Mouse (Mus musculus) layer of hippocampus, adult 8-10 months (tissue): ENCODE measurements around the gene Aqp1. TPM values are rescaled to one million over a fixed set of nuclear protein-coding genes. Genes with fewer than 3 reads are reported as not detected.

Source experiments
- DNase-seq, 2 experiments: peaks; one replicate each; pipeline ENCODE4 v3.0.0; 2022; ENCODE audit warnings: low spot score in 2 of 2
- total RNA-seq, 4 experiments: library from RNA; stranded (reverse); gene quantifications; 2 replicates each; pipeline ENCODE4 v1.2.4; 2022

Gene Aqp1
- total RNA-seq, 4 experiments from 2014 or later = 0.19 to 1.3 (median 0.85) TPM

DNA sequence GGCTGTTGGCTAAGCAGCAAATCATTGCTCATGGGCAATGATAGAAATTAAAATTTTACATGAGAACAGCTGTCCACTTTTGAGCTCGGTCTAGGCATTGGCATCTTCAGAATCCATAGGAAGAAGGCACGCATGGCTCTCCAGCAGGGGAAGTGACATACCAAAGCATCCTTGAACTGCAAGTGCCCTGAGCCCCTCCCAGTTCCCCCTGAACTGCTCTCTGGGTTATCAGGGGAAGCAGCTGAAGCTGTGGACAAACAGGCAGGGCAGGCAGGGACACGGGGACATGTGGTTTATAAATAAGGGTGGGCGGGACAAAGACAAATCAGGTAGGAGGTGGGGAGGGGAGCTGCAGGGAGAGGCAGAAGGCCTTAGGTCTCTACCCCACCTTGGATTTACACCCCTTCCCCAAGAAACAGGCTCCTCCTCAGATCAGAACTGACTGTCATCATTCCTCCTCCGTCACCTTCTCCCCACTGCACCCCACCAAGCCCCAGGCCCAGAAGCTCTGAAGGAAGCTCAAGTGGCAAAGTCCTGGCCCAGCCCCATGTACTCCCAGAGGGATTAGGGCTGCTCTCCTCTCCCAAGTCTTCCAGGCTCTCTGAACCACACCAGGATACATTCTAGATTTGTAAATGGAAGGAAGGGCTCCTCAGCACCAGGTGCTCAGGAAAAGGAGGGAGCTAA lies 19.9 kb downstream of the Aqp1 start:
- DNase-seq = no peak

DNA sequence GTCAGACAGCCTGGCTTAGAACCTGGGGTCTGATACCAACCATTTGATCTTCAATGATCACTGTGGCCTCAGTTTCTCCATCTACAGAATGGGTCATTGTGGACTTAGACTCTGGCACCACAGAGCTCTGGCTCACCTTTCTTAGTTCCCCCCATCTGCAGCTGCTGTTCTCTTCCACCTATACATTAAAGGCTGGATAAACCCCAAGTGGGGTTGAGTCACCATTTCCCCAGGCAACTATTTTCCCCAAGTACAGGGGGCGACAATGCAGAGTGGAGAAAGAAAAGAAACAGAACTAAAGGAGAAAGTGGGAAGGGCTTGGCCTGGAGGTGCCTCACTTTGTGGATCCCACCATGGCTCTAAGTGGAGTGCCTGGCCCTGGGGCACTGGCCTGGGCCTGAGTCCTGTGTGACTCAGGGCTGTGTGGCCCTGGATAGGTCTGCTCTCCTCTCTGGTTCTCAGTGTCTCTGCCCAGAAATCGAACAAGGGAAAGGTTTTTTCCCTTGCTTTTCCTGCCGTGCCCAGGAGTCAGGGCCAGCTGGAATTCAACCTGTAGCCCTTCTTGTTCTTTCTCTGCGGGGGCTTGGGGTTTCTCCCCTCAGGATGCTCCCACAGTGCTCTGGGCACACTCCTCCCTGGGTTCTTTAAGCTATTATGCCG lies 20.9 kb downstream of the Aqp1 start:
- no peak for DNase-seq

DNA sequence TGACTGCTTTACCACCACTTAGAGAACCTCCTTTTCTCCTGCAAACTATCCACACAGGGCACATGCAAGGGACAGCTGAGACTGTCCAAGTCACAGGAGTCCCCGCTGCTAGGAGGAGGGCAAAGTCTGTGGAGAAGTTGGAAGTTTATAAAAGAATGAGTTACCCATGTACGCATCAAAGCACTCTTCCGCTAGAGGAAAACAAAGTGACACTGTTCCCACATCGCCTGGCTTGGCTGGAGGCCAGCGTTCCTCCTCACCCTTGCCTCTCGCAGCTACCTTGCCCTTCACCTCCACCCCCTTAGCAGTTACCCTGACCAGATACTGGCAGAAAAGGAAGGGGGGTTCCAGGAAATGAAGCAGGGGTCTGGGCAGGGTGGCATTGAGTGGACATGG lies 21.4 kb downstream of the Aqp1 start:
- DNase-seq = no peak

DNA sequence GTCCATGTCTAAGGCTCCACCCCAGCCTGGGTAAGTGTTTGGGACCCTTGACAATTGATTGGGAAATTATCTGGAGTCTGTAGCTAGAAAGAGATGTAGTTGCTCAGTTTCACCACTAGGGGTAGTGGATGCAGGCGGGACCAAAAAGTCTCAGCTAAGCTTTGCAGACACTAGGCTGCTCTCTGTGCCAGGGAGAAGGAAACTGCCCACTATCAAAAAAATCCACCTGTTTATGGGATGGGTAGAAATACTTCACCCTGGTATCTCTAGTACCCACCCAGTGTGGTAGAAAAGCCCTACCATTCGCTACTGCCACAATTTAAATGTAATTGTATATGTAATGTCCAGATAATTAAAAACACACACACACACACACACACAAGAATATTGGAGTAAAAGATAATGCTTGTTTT lies 22.5 kb downstream of the Aqp1 start:
- DNase-seq = no peak

DNA sequence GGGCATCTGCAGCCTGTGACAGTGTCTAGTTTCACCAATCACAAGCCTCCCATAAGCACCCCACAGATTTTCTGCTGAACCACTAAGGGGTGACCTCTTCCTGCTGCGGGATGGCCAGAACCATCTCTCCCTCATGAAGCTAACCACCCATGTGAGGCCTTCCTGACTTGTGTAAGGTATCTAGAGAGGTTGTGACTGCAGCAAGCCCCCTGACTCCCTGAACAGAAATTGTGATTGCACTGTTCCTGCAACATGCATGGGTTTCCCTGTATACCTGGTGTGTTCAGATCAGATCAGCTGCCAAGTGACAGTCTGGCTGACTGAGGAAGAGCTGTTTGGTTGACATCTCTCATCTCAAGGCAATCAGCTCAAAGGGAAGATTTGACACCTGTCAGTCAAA lies 26.4 kb downstream of the Aqp1 start:
- DNase-seq = no peak

DNA sequence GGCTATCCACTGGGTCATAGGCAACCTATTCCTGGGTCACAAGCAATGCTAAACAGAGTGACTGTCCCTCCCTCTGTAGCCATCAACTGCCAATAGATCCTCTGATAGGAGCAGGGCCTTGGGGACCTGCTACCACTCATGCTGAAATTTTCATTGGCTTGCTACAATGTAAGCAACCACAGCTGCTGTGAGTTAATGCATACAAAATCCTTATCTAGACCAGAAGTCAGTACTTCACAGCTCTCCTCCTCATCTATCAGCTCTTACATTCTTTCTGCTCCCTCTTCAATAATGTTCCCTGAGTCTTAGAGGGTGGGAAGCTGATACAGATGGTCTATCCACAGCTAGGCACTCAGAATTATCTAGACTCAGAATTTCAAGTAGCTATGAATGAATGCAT lies 30.9 kb downstream of the Aqp1 start:
- DNase-seq = no peak

DNA sequence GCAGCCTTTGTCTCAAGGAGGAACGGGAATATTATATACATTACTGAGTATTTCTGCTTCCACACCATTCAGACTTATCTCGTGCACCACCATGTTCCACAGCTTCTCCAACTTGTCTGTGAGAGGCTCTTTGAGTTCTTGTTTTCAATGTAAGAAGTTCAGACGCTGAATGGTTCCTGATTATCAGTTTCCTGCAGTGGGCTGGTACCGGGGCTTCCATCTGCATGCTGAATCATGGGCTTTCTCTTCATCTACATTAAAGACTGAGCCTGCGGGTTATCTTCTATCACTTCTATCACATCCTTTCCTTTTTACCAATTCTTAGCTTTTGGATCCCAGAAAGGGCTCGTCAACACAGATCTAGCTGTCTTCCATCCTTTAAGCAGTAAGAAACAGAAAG lies 34.6 kb downstream of the Aqp1 start:
- no peak for DNase-seq

DNA sequence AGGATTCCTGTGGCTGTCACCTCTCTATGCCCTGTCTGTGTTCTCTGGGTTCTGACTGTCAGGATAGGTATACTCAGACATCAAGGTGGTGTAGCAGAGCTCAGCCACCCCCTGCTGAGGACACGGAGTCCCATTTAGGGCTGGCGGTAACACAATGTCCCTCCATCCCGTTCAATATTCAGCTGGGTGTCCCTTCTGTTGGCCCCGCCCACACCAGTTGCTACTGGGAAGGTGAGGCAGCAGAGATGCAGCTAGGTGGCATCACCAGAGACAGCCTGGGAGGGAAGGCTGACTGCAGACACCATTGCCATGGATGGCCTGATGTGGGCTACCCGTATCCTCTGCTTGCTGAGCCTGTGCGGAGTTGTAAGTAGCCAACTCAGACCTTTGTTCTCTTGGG lies 39.8 kb downstream of the Aqp1 start, which contains the start of gene Ghrhr:
Gene Ghrhr, plus strand, starts transcription at position 220 of the 400 bp plus-strand sequence.
- DNase-seq = no peak

DNA sequence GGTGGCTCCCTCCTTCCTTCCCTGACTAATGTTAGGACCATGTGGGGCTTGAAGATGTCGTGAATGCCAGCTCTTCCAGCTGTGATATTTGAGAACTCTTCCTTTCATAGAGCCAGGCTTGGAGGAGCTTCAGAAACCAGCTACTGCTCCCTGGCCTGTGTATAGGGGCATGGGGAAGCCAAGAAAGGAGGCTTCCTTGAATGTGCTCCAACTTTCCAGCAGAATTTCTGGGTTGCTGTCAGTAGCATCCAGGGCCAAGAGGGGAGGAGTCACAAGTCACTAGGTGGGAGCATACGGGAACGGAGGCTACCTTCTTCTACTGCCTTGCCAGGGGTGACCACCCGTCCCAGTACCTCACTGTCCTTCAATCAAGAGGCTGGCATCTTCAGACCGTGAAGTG lies 40.3 kb downstream of the Aqp1 start:
- no peak for DNase-seq

DNA sequence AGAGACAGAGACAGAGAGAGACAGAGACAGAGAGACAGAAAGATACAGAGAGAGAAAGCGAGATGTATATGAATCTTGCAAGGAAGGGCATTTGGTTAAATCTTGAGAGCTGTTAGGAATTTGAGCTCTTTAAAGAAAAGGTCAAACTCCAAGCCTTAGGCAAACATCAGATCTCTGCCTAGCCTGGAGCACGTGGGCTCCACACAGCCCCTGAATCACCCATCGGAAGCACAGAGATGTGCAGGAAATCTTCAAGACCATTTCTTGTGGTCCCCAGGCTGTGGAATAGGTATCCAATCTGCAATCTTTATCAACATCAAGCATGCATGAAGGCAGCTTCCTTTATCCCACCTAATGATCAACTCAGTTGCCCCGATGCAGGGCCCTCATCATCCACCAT lies 41.2 kb downstream of the Aqp1 start:
- no peak for DNase-seq

DNA sequence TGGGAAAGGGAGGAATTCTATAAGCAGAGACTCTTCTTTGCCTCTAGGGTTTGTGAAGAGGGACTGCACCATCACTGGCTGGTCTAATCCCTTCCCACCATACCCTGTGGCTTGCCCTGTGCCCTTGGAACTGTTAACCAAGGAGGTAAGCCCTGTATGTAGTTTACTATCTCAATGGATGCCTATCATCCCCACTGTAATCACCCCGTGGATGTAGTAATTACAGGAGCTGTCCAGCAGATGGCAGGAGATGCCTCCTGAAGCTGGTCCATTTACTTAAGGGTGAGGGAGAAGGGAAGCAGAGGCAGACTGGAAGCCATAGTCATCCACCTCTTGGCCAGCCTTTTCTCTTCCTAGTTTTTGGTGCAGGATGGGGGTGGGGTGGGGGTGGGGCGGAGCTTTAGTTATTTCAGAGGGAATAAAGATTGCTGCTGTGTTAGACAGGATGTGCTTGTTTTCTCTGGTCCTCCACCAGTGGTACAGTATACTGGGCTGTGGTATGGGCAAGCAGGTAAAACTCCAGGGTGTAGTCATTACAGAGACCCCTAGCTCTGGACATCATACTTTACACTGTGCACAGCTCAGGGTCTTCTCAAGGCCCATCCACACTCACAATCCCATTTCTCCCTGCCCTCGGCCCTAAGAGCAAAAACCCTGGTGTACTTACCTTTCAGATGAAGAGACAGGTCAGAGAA lies 43.6 kb downstream of the Aqp1 start:
- DNase-seq = peak; percentile 37 to 51

DNA sequence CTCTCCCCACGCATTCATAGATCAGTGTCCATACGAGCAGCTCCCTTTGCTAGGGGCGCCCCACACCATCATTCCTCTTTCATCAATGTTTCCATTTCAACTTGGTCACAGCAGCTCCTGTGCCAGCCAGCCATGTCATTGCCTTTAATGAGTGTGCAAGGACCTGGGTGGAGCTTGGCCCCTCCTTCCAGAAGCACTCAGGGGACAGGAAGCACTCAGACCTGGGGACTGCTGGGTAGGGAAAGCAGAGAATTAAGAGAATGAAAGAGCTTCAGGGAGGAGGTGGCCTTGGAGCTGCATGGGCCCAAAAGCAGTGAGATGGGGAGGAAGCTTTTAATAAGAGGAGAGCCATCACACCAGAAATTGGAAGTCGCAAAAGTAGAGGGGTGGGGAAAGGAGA lies 45.7 kb downstream of the Aqp1 start:
- DNase-seq = no peak

DNA sequence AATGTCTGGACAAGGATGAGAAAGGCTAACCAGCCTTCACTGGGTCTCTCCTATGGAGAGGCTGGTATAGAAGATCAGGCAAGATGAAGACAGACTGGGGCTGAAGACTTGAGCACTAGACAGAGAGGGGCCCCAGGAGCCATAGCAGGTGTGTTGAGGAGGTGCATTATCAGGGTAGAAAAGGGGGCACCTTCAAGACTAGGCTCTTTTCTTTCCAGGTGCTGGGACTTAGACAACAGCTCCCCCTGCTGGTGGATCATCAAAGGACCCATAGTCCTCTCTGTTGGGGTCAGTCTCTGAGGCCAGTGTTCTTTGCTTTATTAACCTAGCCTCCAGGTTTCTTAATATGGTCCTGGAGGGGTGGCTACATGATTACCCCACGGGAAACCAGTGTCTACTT lies 47.7 kb downstream of the Aqp1 start:
- peak in 1 of 2 experiments; percentile 57 for DNase-seq

DNA sequence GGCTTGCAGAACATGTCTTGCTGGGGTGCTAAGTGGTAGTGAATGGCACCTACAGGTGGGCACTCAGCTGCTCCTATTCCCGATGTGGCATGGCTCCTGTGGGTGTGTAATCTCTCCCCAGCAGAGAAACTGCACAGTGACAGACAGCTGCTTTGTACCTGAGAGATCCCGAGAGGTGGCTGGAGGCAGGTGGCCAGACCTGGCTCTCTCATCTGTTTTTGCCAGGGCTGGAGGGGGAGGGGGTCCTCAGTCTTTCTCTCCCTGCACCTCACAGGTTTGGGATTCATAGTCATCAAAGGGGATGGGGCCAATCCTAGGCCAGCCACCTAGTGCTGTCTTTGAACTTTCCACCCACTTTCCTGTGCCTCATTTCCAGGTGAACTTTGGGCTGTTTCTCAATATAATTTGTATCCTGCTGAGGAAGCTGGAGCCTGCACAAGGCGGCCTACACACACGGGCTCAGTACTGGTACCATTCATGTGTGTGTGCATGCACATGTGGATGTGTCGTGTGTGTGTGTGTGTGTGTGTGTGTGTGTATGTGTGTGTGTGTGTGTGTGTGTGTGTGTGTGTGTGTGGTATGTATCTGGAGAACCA lies 48.2 kb downstream of the Aqp1 start:
- DNase-seq = no peak

DNA sequence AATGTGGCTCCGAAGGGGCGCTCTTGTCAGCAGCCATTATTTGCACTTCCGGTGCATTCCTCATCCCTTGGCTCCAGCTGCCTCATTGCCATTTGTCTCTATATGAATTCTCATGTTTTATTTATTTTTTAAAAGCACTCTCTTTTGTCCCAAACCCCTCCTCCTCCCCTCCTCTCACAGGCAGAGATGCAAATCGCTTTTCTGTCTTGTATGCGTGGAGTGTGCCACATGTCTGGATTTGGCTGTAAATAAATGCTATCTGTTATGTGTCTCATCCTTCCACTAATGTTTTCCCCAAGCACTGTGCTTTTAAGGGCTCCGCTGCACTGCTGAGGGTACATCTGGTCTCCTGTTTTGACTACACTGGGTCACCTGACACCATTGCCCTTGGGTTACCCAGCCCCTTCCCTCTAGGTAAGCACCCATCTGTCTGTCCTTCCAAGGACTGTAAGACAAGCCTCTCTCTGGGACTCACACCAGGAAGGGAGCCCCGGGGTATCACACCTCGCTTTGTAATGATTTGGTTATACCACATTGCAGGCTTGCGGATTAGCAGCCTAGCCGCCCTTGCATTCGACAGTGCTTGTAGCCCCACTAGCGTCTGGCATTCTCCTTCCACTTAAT lies 52.4 kb downstream of the Aqp1 start:
- DNase-seq = no peak

DNA sequence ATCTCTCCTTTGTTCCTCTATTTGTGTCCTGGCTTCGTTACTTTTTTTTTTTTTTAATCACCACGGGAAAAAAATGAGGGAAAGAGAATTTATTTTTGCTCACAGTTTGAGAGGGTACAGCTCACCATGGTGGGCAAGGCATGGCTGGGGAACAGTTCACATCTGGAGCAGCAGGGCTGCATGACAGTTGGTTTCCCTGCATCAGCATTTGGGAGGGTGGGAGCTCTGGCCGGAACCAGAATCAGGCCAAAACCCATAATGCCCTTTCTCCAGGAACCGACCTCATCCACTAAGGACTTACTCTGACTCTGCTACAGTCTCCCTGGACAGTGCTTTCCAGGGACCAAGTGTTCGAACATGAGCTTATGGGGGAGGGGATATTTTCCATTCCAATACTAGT lies 53.1 kb downstream of the Aqp1 start:
- DNase-seq = no peak

DNA sequence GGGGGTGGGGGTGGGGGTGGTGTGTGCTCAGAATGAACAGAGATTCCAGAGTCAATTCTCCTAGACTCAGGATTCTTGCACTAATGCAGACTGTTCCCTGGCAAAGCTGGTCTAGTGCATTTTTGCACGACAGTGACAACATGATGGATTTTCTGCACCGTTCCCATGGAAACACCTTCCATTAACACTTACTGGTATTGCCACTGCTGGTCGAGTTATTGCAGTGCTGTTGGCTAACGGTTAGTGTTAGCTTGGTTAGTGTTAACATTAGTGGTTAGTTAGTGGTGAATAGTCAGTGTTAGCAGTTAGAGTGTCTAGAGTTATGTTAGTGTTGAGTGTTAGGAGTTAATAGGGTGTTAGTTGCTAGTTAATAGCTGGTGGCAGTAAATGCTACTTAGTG lies 55.6 kb downstream of the Aqp1 start:
- no peak for DNase-seq

DNA sequence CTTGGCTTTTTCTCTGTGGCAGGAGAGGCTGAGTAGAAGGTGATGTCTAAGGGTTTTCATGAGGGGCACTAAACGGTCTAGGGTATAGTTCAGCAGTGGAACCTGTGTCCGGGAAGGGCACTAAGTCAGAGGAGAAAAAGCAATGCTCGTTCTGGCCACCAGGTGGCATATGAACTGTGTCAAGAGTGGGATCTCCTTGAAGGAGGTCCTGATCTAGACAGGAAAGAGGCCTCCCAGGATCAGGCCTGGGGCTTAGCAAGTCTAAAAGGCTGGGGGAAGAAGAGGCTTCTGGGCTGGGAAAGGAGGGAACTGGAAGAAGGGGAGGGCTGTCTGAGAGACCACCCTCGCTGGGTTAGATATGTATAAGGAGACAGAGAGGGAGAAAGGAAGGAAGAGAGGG lies 56.2 kb downstream of the Aqp1 start:
- peak; percentile 49 to 77 for DNase-seq

DNA sequence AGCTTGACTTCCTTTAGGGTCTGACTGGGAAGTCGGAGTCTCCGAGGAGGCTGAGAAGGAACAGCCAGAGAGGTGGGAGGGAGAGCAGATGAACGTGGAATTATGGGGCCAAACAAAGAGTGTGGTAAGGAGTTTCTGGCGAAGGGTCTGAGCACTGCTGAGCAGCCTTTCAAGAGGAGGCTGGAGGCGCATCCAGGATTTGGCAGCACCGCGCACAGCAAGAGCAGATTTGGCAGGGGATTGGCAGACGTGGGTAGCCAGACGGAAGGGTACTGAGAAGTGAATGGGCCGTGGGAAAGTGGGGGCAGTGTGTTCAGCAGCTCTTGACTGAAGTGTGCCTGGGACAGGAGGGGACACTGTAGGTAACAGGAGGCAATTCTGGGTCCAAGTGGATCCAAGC lies 58.6 kb downstream of the Aqp1 start:
- peak; percentile 87 to 88 for DNase-seq

DNA sequence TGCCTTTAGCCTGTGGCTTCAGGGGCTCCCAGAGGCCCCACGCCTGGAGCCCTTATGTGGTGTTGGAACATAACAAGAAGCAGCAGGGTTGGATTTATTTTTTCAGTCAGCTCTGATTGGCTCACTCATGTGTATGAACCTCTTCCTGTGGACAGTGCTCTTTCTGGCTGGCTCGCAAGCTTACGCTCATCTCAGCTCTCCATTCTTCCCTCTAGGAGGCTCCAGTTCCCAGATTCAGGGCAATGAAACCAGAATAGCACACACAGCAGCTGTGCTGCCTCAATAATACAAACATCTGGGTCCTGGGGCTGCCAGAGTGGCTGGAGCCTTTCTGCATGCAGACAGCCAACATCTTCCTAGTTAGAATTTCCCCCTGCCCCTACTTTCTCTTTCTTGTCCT lies 59.9 kb downstream of the Aqp1 start:
- peak; percentile 52 to 57 for DNase-seq

DNA sequence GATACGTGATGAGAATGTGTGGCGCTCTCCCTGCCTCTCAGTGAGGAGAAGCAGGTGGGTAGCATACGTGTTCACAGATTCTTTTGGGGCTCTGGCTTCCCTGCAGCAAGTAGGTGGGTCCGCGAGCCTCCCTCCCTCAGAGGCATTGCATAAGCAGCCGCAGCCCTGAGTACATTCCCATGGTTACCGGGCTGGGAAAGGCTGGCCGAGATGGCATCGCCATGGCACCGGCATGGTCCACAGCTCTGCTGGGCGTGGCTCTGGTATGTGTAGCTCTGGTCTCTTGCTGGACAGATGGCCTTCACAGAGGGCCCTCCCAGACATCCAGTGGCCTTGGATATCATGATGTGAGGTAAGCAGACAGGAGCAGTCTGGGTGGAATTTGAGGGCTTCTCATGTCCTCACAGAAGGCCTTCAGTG lies 60.4 kb downstream of the Aqp1 start:
- peak; percentile 83 to 85 for DNase-seq
